Mouse (Mus musculus): ENCODE measurements around the gene Stk11. TPM values are rescaled to one million over a fixed set of nuclear protein-coding genes. Genes with fewer than 3 reads are reported as not detected.

The Stk11 gene
- polyA plus RNA-seq, 1 experiment from 2014 or later: 18.3 TPM

DNA sequence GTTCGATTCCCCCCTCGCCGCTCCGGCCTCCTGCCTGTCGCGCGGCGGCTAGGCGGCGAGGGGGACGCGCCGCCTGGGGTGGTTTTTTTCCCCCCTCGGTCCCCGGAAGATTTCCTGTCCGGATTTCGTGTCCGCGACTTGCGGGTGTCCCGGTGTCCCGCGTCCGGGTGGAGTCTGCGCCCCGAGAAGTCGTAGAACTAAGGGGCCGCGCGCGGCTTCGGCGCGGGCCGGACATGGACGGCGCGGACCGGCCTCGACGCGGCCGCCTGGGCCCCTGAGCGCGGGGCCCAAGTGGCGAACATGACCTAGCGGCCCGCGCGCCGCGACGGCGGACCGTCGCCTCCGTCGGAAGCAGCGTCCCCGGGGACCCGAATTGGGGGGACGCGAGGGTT is 337 bp downstream of the Stk11 start:
- under 1% methylated on average over 63 of the region's 63 CpGs for WGBS (ENCODE audit: insufficient replicate concordance)
- Histone ChIP-seq H3K4me1 (replicated peaks) (peaks cover 58% of the 10 kb centered on the region), H3K36me3 (peaks cover 37% of the 10 kb centered on the region), H3K27me3 (no peaks in the 10 kb centered on the region), H3K4me2 (peak overlapping the region; percentile 95), H3K9me3 (replicated peaks) (no peaks in the 10 kb centered on the region), H3K4me3 (replicated peaks) (peak overlapping the region; percentile 96), H3K9ac (peak overlapping the region; percentile 99), H3K27ac (peak overlapping the region; percentile 95)
- ATAC-seq (ENCODE audit: low read depth) (no peak), DNase-seq (no peak)

- peaks cover 64% of the 10 kb centered on the region for H3K4me1 ChIP-seq (replicated peaks)
- DNase-seq: no peak
- peak overlapping the region; percentile 99 for H3K9ac ChIP-seq
- peak overlapping the region; percentile 96 for H3K4me3 ChIP-seq (replicated peaks)
- peak overlapping the region; percentile 95 for H3K27ac ChIP-seq
- no peak for ATAC-seq (ENCODE audit: low read depth)
- H3K9me3 ChIP-seq (replicated peaks): no peaks in the 10 kb centered on the region
- H3K4me2 ChIP-seq: peak overlapping the region; percentile 95
- H3K36me3 ChIP-seq: peaks cover 43% of the 10 kb centered on the region
- H3K27me3 ChIP-seq: no peaks in the 10 kb centered on the region
- under 1% methylated on average over 27 of the region's 27 CpGs for WGBS (ENCODE audit: insufficient replicate concordance)
Measured at GRCm38 (mm10) chr10:80116563-80116926, 942 bp downstream of the Stk11 start.

- Histone ChIP-seq H3K4me2 (peak overlapping the region; percentile 95), H3K4me1 (replicated peaks) (peaks cover 70% of the 10 kb centered on the region), H3K9me3 (replicated peaks) (no peaks in the 10 kb centered on the region), H3K27ac (peak overlapping the region; percentile 95), H3K4me3 (replicated peaks) (peak overlapping the region; percentile 96), H3K9ac (peak overlapping the region; percentile 99), H3K27me3 (no peaks in the 10 kb centered on the region), H3K36me3 (peaks cover 49% of the 10 kb centered on the region)
- WGBS (ENCODE audit: insufficient replicate concordance): under 1% methylated on average over 30 of the region's 30 CpGs
- ATAC-seq (ENCODE audit: low read depth) (peak; percentile 14), DNase-seq (peak; percentile 68)
Measured at GRCm38 (mm10) chr10:80116927-80117691, 1.5 kb downstream of the Stk11 start.

DNA sequence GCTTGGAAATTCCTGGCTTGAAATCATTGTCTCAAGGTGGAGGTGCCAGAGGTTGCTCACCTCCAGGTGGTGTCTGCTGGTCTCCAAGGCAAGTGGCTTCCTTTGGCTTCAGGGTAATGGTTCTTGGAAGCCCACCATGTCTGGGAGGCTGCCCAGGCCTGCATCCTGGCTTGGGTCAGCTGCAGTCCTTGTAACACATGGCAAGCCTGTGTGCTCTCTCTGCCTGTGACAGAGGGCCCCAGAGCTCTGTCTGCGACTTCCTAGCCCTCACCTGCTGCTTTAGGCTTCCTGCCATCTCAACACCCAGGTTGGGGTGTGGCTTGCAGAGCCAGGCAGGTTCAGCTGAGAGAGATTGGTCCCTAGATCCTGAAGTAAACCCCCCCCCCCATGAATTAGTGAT is 2.1 kb downstream of the Stk11 start:
- peak overlapping the region; percentile 99 for H3K9ac ChIP-seq
- DNase-seq (no peak), ATAC-seq (ENCODE audit: low read depth) (no peak)
- no peaks in the 10 kb centered on the region for H3K27me3 ChIP-seq
- peaks cover 75% of the 10 kb centered on the region for H3K4me1 ChIP-seq (replicated peaks)
- H3K27ac ChIP-seq: peak overlapping the region; percentile 95
- H3K36me3 ChIP-seq: peaks cover 55% of the 10 kb centered on the region
- H3K9me3 ChIP-seq (replicated peaks): no peaks in the 10 kb centered on the region
- H3K4me2 ChIP-seq: peak overlapping the region; percentile 95
- WGBS (ENCODE audit: insufficient replicate concordance): 15% methylated on average over 1 of the region's 1 CpGs
- peak overlapping the region; percentile 96 for H3K4me3 ChIP-seq (replicated peaks)

DNA sequence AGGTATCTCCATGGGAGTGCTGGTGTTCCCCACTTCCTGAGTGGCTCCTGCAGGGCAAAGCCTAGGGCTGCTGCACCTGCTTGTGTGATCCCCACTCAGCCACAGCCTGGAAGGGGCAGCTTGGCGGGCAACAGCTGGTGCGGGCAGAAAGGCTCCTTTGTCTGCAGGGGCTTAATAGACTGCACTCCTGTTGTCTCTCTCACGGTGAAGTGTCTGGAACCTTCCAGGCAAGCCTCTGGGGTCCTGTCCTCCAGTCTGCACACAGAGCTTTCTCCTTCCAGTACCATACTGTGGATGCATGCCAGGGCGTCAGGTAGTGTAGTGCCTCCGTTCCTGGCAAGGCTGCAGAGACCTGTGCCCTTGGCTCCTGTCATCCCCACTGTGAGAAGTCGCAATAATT is 2.9 kb downstream of the Stk11 start:
- DNase-seq: no peak
- H3K4me2 ChIP-seq: peak overlapping the region; percentile 95
- no peak for ATAC-seq (ENCODE audit: low read depth)
- no peaks in the 10 kb centered on the region for H3K27me3 ChIP-seq
- peaks cover 63% of the 10 kb centered on the region for H3K36me3 ChIP-seq
- WGBS (ENCODE audit: insufficient replicate concordance): 79% methylated on average over 6 of the region's 6 CpGs
- H3K4me3 ChIP-seq (replicated peaks): peak overlapping the region; percentile 96
- H3K27ac ChIP-seq: peak overlapping the region; percentile 95
- H3K4me1 ChIP-seq (replicated peaks): peaks cover 77% of the 10 kb centered on the region
- H3K9me3 ChIP-seq (replicated peaks): no peaks in the 10 kb centered on the region
- H3K9ac ChIP-seq: peak overlapping the region; percentile 99

DNA sequence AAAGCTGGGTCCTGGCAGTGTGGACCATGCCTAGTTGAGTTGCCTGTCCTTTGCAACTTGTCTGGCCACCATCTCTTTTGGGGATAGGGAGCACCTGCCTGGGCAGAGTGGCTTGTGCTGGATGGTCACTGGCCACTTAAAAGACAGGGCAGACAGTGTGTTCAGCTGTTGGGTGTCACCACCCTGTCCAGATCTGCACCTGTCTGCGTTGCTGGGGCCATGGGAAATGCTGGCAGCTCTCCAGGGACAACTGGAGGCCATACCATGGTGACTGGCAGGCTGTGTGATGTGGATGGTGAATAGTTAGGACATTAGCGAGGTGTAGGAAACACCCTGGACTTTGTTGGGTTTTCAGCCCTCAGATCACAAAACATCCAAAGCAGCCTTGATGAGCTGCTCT is 4.5 kb downstream of the Stk11 start:
- Histone ChIP-seq H3K36me3 (peaks cover 79% of the 10 kb centered on the region), H3K4me1 (replicated peaks) (peaks cover 79% of the 10 kb centered on the region), H3K9me3 (replicated peaks) (no peaks in the 10 kb centered on the region), H3K9ac (peak overlapping the region; percentile 99), H3K4me3 (replicated peaks) (peak overlapping the region; percentile 96), H3K4me2 (peak overlapping the region; percentile 95; the same call in 1 of the 2 replicates), H3K27ac (peak overlapping the region; percentile 52), H3K27me3 (no peaks in the 10 kb centered on the region)
- ATAC-seq (ENCODE audit: low read depth) (no peak), DNase-seq (no peak)
- WGBS (ENCODE audit: insufficient replicate concordance): 88% methylated on average over 2 of the region's 2 CpGs

GRCm38 (mm10) chr10:80121639-80122038 is 6.0 kb downstream of the Stk11 start:
- no peak overlapping the region for H3K4me3 ChIP-seq (replicated peaks)
- H3K36me3 ChIP-seq: peaks cover 94% of the 10 kb centered on the region
- 54% methylated on average over 2 of the region's 2 CpGs for WGBS (ENCODE audit: insufficient replicate concordance)
- no peak overlapping the region for H3K4me2 ChIP-seq
- H3K9me3 ChIP-seq (replicated peaks): no peaks in the 10 kb centered on the region
- ATAC-seq (ENCODE audit: low read depth): no peak
- peaks cover 94% of the 10 kb centered on the region for H3K4me1 ChIP-seq (replicated peaks)
- no peaks in the 10 kb centered on the region for H3K27me3 ChIP-seq
- H3K9ac ChIP-seq: no peak overlapping the region
- DNase-seq: no peak
- peak overlapping the region; percentile 52; the same call in 1 of the 2 replicates for H3K27ac ChIP-seq

GRCm38 (mm10) chr10:80123932-80124562 is 8.4 kb downstream of the Stk11 start:
- Histone ChIP-seq H3K4me1 (replicated peaks) (peaks cover 93% of the 10 kb centered on the region), H3K4me2 (peak overlapping the region; percentile 62), H3K27me3 (no peaks in the 10 kb centered on the region), H3K27ac (peak overlapping the region; percentile 95), H3K9ac (peak overlapping the region; percentile 69), H3K36me3 (peaks cover 99% of the 10 kb centered on the region), H3K4me3 (replicated peaks) (peak overlapping the region; percentile 39), H3K9me3 (replicated peaks) (no peaks in the 10 kb centered on the region)
- ATAC-seq (ENCODE audit: low read depth): peak; percentile 93
- peak; percentile 76 for DNase-seq
- 48% methylated on average over 9 of the region's 9 CpGs for WGBS (ENCODE audit: insufficient replicate concordance)

- 95% methylated on average over 8 of the region's 8 CpGs for WGBS (ENCODE audit: insufficient replicate concordance)
- no peak for ATAC-seq (ENCODE audit: low read depth)
- Histone ChIP-seq H3K4me1 (replicated peaks) (peaks cover 88% of the 10 kb centered on the region), H3K4me3 (replicated peaks) (no peak overlapping the region), H3K27ac (peak overlapping the region; percentile 95), H3K4me2 (no peak overlapping the region), H3K9me3 (replicated peaks) (no peaks in the 10 kb centered on the region), H3K9ac (no peak overlapping the region), H3K27me3 (no peaks in the 10 kb centered on the region), H3K36me3 (peaks cover 99% of the 10 kb centered on the region)
- no peak for DNase-seq
Measured at GRCm38 (mm10) chr10:80127920-80128319, 12.3 kb downstream of the Stk11 start.

DNA sequence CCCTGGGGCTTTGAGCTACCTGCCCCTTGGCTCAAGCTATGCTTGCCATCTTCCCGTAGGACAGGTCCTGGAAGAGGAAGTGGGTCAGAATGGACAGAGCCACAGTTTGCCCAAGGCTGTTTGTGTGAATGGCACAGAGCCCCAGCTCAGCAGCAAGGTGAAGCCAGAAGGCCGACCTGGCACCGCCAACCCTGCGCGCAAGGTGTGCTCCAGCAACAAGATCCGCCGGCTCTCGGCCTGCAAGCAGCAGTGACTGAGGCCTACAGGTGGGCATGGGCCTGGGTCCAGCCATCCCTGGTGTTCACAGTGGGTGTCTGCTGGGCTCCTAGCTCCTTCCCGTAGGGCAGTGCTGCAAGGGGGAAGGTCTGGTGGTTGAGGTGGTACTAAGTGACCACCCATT is 14.2 kb downstream of the Stk11 start:
- peaks cover 80% of the 10 kb centered on the region for H3K36me3 ChIP-seq
- WGBS (ENCODE audit: insufficient replicate concordance): 92% methylated on average over 9 of the region's 9 CpGs
- ATAC-seq (ENCODE audit: low read depth) (no peak), DNase-seq (no peak)
- H3K4me2 ChIP-seq: no peak overlapping the region
- H3K27ac ChIP-seq: no peak overlapping the region
- peaks cover 4% of the 10 kb centered on the region for H3K27me3 ChIP-seq
- H3K4me3 ChIP-seq (replicated peaks): no peak overlapping the region
- H3K9me3 ChIP-seq (replicated peaks): no peaks in the 10 kb centered on the region
- peaks cover 68% of the 10 kb centered on the region for H3K4me1 ChIP-seq (replicated peaks)
- H3K9ac ChIP-seq: no peak overlapping the region

DNA sequence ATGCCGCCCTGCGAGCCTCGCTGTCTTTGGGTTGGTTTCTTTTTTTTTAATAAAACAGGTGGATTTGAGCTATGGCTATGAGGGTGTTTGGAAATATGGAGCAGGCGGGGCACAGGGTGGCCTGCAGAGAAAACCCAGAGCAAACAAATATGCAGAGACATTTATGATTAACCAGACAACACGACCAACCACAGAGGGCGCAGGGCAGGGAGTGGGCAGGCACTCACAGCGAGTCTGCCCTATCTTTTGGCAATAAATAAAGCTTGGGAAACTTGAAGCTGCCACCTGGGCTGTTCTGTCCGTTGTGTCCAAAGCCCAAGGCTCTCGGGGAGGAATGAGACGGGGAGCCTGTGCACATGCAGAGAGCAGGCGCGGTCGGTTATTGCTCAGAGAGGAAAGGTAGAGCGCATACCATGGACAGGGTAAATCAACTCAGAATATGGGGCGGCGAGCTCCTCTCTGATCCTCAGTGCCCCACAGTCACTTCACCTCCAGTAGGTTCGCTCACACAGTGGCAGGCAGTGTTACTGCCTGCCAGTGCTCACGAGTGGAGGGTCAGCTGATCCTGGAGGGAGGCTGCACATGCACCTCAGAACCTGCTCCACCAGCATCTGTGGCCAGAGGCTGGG is 14.9 kb downstream of the Stk11 start:
- H3K36me3 ChIP-seq: peaks cover 73% of the 10 kb centered on the region
- H3K9me3 ChIP-seq (replicated peaks): no peaks in the 10 kb centered on the region
- no peak overlapping the region for H3K27ac ChIP-seq
- no peak for DNase-seq
- 81% methylated on average over 18 of the region's 18 CpGs for WGBS (ENCODE audit: insufficient replicate concordance)
- H3K4me1 ChIP-seq (replicated peaks): peaks cover 64% of the 10 kb centered on the region
- no peak overlapping the region for H3K4me3 ChIP-seq (replicated peaks)
- ATAC-seq (ENCODE audit: low read depth): no peak
- H3K27me3 ChIP-seq: peaks cover 10% of the 10 kb centered on the region
- no peak overlapping the region for H3K4me2 ChIP-seq
- H3K9ac ChIP-seq: no peak overlapping the region
